Mouse (Mus musculus): ENCODE data around the gene Frzb.

GRCm38 (mm10) chr2:80486851-80487250, 39.4 kb upstream of the Frzb start:
- TF ChIP-seq CTCF (IDR thresholded peaks at IDR 0.05; ENCODE audit: low read depth, low read length) (no peak), POLR2A (IDR thresholded peaks at IDR 0.05; ENCODE audit: insufficient read depth, low read length) (no peak), EP300 (IDR thresholded peaks at IDR 0.05; ENCODE audit: insufficient read depth, low read depth, low read length) (no peak)
